Mouse (Mus musculus) liver, embryonic 16.5 days (tissue): ENCODE data around the gene Spns3. TPM values are rescaled to one million over a fixed set of nuclear protein-coding genes. Genes with fewer than 3 reads are reported as not detected.

Experiments
- ATAC-seq: fragments of 200-750 bp; cut with Nextera tagmentation; 2 replicates; pipeline ENCODE4 v1.8.0; 2017; ENCODE audit warnings: low read depth, mild to moderate bottlenecking, moderate number of reproducible peaks, moderate library complexity
- H3K27ac ChIP-seq: fragments of 300-500 bp; sonication (generic); 2 replicates; pipeline ENCODE4 v1.5.1; 2014; ENCODE audit warnings: mild to moderate bottlenecking, low read length
- H3K27me3 ChIP-seq: fragments of 300-500 bp; sonication (generic); 2 replicates; pipeline ENCODE4 v1.6.1; 2014; ENCODE audit warnings: low read depth, low read length, mixed read lengths; ENCODE audit not compliant: control insufficient read depth, insufficient read depth
- H3K36me3 ChIP-seq: fragments of 300-500 bp; sonication (generic); 2 replicates; pipeline ENCODE4 v1.6.1; 2014; ENCODE audit warnings: mild to moderate bottlenecking; ENCODE audit not compliant: control insufficient read depth, insufficient read depth
- H3K4me1 ChIP-seq: fragments of 300-500 bp; sonication (generic); 2 replicates; pipeline ENCODE4 v1.6.1; 2014; ENCODE audit warnings: low read depth, low read length, mixed read lengths; ENCODE audit not compliant: control insufficient read depth
- H3K4me2 ChIP-seq: fragments of 300-500 bp; sonication (generic); 2 replicates; pipeline ENCODE4 v1.6.1; 2014; ENCODE audit warnings: low read depth, low read length, mixed read lengths
- H3K4me3 ChIP-seq: fragments of 300-500 bp; sonication (generic); 2 replicates; pipeline ENCODE4 v1.5.1; 2014; ENCODE audit warnings: low read depth, mild to moderate bottlenecking, low read length
- H3K9ac ChIP-seq: fragments of 300-500 bp; sonication (generic); 2 replicates; pipeline ENCODE4 v1.6.1; 2014; ENCODE audit warnings: low read depth, low read length
- H3K9me3 ChIP-seq: fragments of 300-500 bp; sonication (generic); replicated peaks from 2 replicates; pipeline ENCODE4 v1.6.1; 2016; ENCODE audit warnings: low read length; ENCODE audit not compliant: control insufficient read depth
- WGBS: fragments of 180-500 bp; shearing (Covaris S2); extraction: QIAGEN DNeasy Blood & Tissue Kit; methylation state at CpG from one replicate; pipeline ENCODE4 v1.1.7; 2014; ENCODE audit not compliant: insufficient replicate concordance; 5-methylcytosine and 5-hydroxymethylcytosine counted together
- polyA plus RNA-seq: library from polyadenylated mRNA; unstranded; fragments of >200 nt; fragmentation: Nextera tagmentation; extraction: Ambion mirVana; gene quantifications from 2 replicates; pipeline ENCODE4 v1.2.1, GENCODE M21; 2015

Gene Spns3
- polyA plus RNA-seq, 1 experiment from 2014 or later: 1.6 TPM

DNA sequence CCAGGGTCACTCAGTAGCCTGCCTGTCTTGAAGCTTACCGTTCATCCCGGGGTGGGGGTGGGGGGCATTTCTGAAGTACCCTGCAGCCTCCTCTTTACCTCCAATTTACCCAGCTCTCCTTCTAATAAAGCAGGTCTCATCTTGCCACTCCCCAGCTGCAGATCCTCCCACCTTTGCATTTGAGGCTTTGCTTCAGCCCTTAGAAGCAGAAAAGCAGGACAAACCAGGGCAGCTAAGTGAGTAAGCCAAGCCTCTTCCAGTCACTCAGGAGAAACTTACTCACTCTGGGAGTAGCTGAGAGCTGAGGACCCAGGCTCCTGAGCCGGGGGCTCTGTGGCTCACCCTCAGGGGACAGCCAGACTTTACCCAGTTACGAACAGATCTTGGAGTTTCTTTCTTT, 28.2 kb upstream of the Spns3 start:
- H3K27ac ChIP-seq: no peak overlapping the region

GRCm38 (mm10) chr11:72576466-72577351, 26.4 kb upstream of the Spns3 start:
- H3K4me2 ChIP-seq: peak overlapping the region; percentile 54
- H3K9me3 ChIP-seq: no peaks in the 10 kb centered on the region
- no peak; the same call in 1 of the 2 replicates for ATAC-seq
- H3K27me3 ChIP-seq: peaks cover 4% of the 10 kb centered on the region
- H3K9ac ChIP-seq: 0 out of 2 replicates have a peak overlapping the region, but pooled peaks have one; percentile 0
- peaks cover 6% of the 10 kb centered on the region for H3K4me1 ChIP-seq
- peak overlapping the region; percentile 50 for H3K4me3 ChIP-seq
- H3K27ac ChIP-seq: no peak overlapping the region
- WGBS: 6% methylated on average over 24 of the region's 24 CpGs
- no peaks in the 10 kb centered on the region for H3K36me3 ChIP-seq

More for the DNA sequence above, 28.2 kb upstream of the Spns3 start:
- Histone ChIP-seq H3K4me1 (peaks cover 6% of the 10 kb centered on the region), H3K4me3 (no peak overlapping the region), H3K9me3 (no peaks in the 10 kb centered on the region), H3K27me3 (peaks cover 4% of the 10 kb centered on the region), H3K4me2 (no peak overlapping the region), H3K9ac (no peak overlapping the region), H3K36me3 (no peaks in the 10 kb centered on the region)
- 71% methylated on average over 4 of the region's 4 CpGs for WGBS
- no peak for ATAC-seq

- Histone ChIP-seq H3K27me3 (peaks cover 4% of the 10 kb centered on the region), H3K27ac (no peak overlapping the region), H3K9ac (0 out of 2 replicates have a peak overlapping the region, but pooled peaks have one; percentile 0), H3K36me3 (no peaks in the 10 kb centered on the region), H3K9me3 (no peaks in the 10 kb centered on the region), H3K4me3 (peak overlapping the region; percentile 50), H3K4me2 (peak overlapping the region; percentile 54), H3K4me1 (peaks cover 6% of the 10 kb centered on the region)
- 33% methylated on average over 7 of the region's 7 CpGs for WGBS
- no peak for ATAC-seq
These were observed 25.8 kb upstream of the Spns3 start for GRCm38 (mm10) chr11:72576111-72576465.

DNA sequence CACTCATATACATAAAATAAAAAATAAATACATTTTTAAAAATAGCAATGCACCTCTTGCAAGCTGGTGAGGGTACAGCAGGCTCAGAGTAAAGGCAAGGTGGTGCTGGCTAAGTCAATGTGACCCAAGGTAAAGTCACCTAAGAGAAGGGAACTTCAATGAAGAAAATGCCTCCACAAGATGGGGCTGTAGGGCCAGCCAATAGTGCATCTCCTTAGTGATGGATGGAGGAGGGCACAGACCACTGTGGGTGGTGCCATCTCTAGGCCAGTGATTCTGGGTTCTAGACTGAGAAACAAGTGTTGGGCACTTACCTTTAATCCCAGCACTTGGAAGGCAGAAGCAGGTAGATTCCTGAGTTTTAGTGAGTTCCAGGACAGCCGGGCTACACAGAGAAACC, 23.5 kb upstream of the Spns3 start:
- 81% methylated on average over 1 of the region's 1 CpGs for WGBS
- no peaks in the 10 kb centered on the region for H3K9me3 ChIP-seq
- no peak overlapping the region for H3K27ac ChIP-seq

DNA sequence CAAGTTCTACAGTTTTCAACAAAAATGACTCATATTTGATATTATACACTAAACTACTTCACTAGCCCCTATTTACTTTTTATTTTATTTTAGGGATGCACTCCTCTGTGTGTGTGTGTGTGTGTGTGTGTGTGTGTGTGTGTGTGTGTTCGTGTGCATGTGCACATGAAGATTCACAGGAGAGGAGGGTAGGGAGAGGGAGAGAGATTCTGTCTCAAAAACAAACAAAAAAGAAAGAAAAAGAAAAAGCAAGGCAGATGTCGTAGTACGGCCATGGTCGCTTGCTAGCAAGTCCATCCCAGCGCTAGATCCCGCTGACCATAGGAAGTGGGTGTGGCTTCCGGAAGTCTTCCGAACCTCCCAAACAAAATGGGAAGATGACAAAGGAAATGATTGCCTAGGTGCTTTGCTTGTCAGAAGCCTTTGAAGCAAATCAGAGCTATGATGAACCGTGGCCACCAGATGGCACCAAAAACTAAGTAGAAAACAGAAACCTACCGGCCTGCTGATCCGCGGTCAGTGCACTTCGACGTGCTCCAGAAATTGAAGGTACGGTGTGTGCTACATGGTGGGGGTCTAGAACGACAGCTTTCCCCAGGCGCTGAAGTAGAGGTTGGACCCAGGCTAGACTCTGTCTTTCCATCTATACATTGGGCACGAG, 20.1 kb upstream of the Spns3 start:
- H3K9ac ChIP-seq: no peak overlapping the region
- H3K4me1 ChIP-seq: peaks cover 7% of the 10 kb centered on the region
- no peak for ATAC-seq
- H3K27me3 ChIP-seq: no peaks in the 10 kb centered on the region
- 3% methylated on average over 18 of the region's 18 CpGs for WGBS
- H3K36me3 ChIP-seq: no peaks in the 10 kb centered on the region
- H3K9me3 ChIP-seq: no peaks in the 10 kb centered on the region
- H3K27ac ChIP-seq: no peak overlapping the region
- peak overlapping the region; percentile 47 for H3K4me2 ChIP-seq
- H3K4me3 ChIP-seq: peak overlapping the region; percentile 24; the same call in 1 of the 2 replicates

More for the DNA sequence above, 23.5 kb upstream of the Spns3 start:
- H3K4me3 ChIP-seq: no peak overlapping the region
- no peak for ATAC-seq
- H3K4me2 ChIP-seq: no peak overlapping the region
- H3K36me3 ChIP-seq: no peaks in the 10 kb centered on the region
- H3K9ac ChIP-seq: no peak overlapping the region
- H3K4me1 ChIP-seq: peaks cover 13% of the 10 kb centered on the region
- peaks cover 4% of the 10 kb centered on the region for H3K27me3 ChIP-seq

- no peak overlapping the region for H3K27ac ChIP-seq
- H3K4me2 ChIP-seq: no peak overlapping the region
- no peaks in the 10 kb centered on the region for H3K9me3 ChIP-seq
- H3K9ac ChIP-seq: no peak overlapping the region
- H3K27me3 ChIP-seq: no peaks in the 10 kb centered on the region
- H3K4me3 ChIP-seq: no peak overlapping the region
- WGBS: 63% methylated on average over 11 of the region's 11 CpGs
- no peaks in the 10 kb centered on the region for H3K36me3 ChIP-seq
- ATAC-seq: no peak
- peaks cover 7% of the 10 kb centered on the region for H3K4me1 ChIP-seq
These were observed 19.5 kb upstream of the Spns3 start for GRCm38 (mm10) chr11:72569671-72570318.

GRCm38 (mm10) chr11:72569051-72569450, 18.7 kb upstream of the Spns3 start:
- Histone ChIP-seq H3K9me3 (no peaks in the 10 kb centered on the region), H3K4me2 (no peak overlapping the region), H3K4me1 (peaks cover 7% of the 10 kb centered on the region), H3K9ac (no peak overlapping the region), H3K27me3 (no peaks in the 10 kb centered on the region), H3K27ac (no peak overlapping the region), H3K4me3 (no peak overlapping the region), H3K36me3 (no peaks in the 10 kb centered on the region)
- ATAC-seq: no peak
- 31% methylated on average over 8 of the region's 8 CpGs for WGBS

DNA sequence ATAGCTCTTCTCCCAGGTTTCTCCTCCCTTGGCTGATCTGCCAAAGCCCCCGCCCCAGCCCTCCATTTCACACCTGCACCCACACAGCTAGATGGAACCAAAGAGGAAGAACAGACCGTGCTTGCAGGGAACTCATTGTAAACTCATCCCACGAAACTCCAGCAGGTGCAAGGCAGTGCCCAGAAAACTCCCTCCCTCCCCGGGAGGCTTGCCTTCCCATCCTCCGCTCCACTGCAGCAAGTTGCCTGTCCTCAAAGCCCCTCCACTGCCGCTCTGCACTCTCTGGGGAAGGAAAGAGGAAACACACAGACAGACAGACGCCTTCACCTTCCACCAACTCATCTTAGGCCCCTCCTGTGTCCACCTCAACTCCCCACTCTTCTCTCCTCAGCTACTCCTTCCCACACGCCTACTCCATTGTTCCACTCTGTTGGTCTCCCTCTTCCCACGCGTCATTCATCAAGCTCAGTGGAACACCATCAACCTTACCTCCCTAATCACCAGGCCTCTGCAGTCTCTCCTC, 16.6 kb upstream of the Spns3 start:
- no peak overlapping the region for H3K4me2 ChIP-seq
- no peaks in the 10 kb centered on the region for H3K36me3 ChIP-seq
- H3K27me3 ChIP-seq: no peaks in the 10 kb centered on the region
- no peak for ATAC-seq
- no peak overlapping the region for H3K27ac ChIP-seq
- H3K4me1 ChIP-seq: peaks cover 7% of the 10 kb centered on the region
- 40% methylated on average over 9 of the region's 10 CpGs for WGBS
- no peak overlapping the region for H3K4me3 ChIP-seq
- no peaks in the 10 kb centered on the region for H3K9me3 ChIP-seq
- no peak overlapping the region for H3K9ac ChIP-seq
